Mouse (Mus musculus) stomach, postnatal 0 days (tissue): ENCODE data around the gene Tmed6.

Source experiments
- CTCF ChIP-seq: IDR thresholded peaks from 2 replicates; pipeline ENCODE4 v1.5.1; 2016; ENCODE audit warnings: antibody characterized with exemption, low read depth, mild to moderate bottlenecking, moderate library complexity
- EP300 ChIP-seq: optimal IDR thresholded peaks from 2 replicates; pipeline ENCODE3; 2016; ENCODE audit warnings: antibody characterized with exemption

- TF ChIP-seq CTCF (no peak), EP300 (no peak)
Measured at GRCm38 (mm10) chr8:107036626-107037025, 28.8 kb downstream of the Tmed6 start.
